Mouse (Mus musculus) myocyte (in vitro differentiated cells): ENCODE measurements around the gene Cdhr3.

Experiments used
- MAX ChIP-seq: IDR thresholded peaks from one replicate; pipeline ENCODE4 v1.6.1; 2011; ENCODE audit warnings: low read depth, mild to moderate bottlenecking, control low read depth
- MYOD1 ChIP-seq, 3 experiments: IDR thresholded peaks; one replicate each; pipeline ENCODE4 v1.6.1; 2011; ENCODE audit warnings: control low read depth in 2 of 3, low read depth in 2 of 3, mild to moderate bottlenecking in 2 of 3, moderate library complexity in 1 of 3; ENCODE audit not compliant: insufficient read length in 2 of 3, control insufficient read depth in 1 of 3
- POLR2A ChIP-seq: IDR thresholded peaks from one replicate; pipeline ENCODE4 v1.6.1; 2011; ENCODE audit warnings: low read depth, mild to moderate bottlenecking, control low read depth, moderate library complexity; ENCODE audit not compliant: insufficient read length
- POLR2AphosphoS2 ChIP-seq: IDR thresholded peaks from one replicate; pipeline ENCODE4 v1.6.1; 2011; ENCODE audit warnings: low read depth, control low read depth; ENCODE audit not compliant: insufficient read length
- REST ChIP-seq: IDR thresholded peaks from one replicate; pipeline ENCODE4 v1.6.1; 2011; ENCODE audit warnings: mild to moderate bottlenecking, control low read depth, moderate library complexity; ENCODE audit not compliant: insufficient read depth, insufficient read length
- TCF3 ChIP-seq: IDR thresholded peaks from one replicate; pipeline ENCODE4 v1.6.1; 2011; ENCODE audit warnings: low read depth, control low read depth; ENCODE audit not compliant: insufficient read length
- USF1 ChIP-seq: IDR thresholded peaks from one replicate; pipeline ENCODE4 v1.6.1; 2011; ENCODE audit warnings: low read depth, mild to moderate bottlenecking, control low read depth, moderate library complexity

- TF ChIP-seq POLR2A (no peak), TCF3 (no peak), REST (no peak), MAX (no peak), MYOD1 (IDR thresholded peaks at IDR 0.05; ENCODE audit: control insufficient read depth in 1 of 3, insufficient read length in 2 of 3, low read depth in 2 of 3) (peak; percentile 47 to 78 (median 65)), USF1 (no peak), POLR2AphosphoS2 (no peak)
Observed at GRCm38 (mm10) chr12:33061651-33062050, 31.0 kb downstream of the Cdhr3 start.
